Mouse (Mus musculus) intestine, embryonic 16.5 days (tissue): Measurements from ENCODE around the gene Scn2a. TPM values are rescaled to one million over a fixed set of nuclear protein-coding genes. Genes with fewer than 3 reads are reported as not detected.

ENCODE experiments used
- ATAC-seq: fragments of 200-750 bp; cut with Nextera tagmentation; 2 replicates; pipeline ENCODE4 v1.8.0; 2017; ENCODE audit warnings: moderate TSS enrichment, moderate library complexity
- H3K27ac ChIP-seq: fragments of 300-500 bp; sonication (generic); 2 replicates; pipeline ENCODE4 v1.5.1; 2014; ENCODE audit warnings: mild to moderate bottlenecking, low read length
- H3K27me3 ChIP-seq: fragments of 300-500 bp; sonication (generic); replicated peaks from 2 replicates; pipeline ENCODE4 v1.6.1; 2014; ENCODE audit warnings: low read length, control low read depth, mixed read lengths; ENCODE audit not compliant: control insufficient read depth, insufficient read depth
- H3K36me3 ChIP-seq: fragments of 300-500 bp; sonication (generic); 2 replicates; pipeline ENCODE4 v1.6.1; 2014; ENCODE audit warnings: low read length, control low read depth; ENCODE audit not compliant: control insufficient read depth, insufficient read depth
- H3K4me1 ChIP-seq: fragments of 300-500 bp; sonication (generic); 2 replicates; pipeline ENCODE4 v1.6.1; 2014; ENCODE audit warnings: low read length, control low read depth, mixed read lengths; ENCODE audit not compliant: control insufficient read depth, insufficient read depth
- H3K4me2 ChIP-seq: fragments of 300-500 bp; sonication (generic); 2 replicates; pipeline ENCODE4 v1.6.1; 2014; ENCODE audit warnings: low read depth, low read length, control low read depth
- H3K4me3 ChIP-seq: fragments of 300-500 bp; sonication (generic); 2 replicates; pipeline ENCODE4 v1.5.1; 2014; ENCODE audit warnings: mild to moderate bottlenecking, low read length
- H3K9ac ChIP-seq: fragments of 300-500 bp; sonication (generic); 2 replicates; pipeline ENCODE4 v1.6.1; 2014; ENCODE audit warnings: low read depth, low read length
- H3K9me3 ChIP-seq: fragments of 300-500 bp; sonication (generic); 2 replicates; pipeline ENCODE4 v1.6.1; 2016; ENCODE audit warnings: low read length, control low read depth; ENCODE audit not compliant: control insufficient read depth
- WGBS: fragments of 180-500 bp; shearing (Covaris S2); extraction: QIAGEN DNeasy Blood & Tissue Kit; methylation state at CpG from one replicate; pipeline ENCODE4 v1.1.7; 2014; 5-methylcytosine and 5-hydroxymethylcytosine counted together
- polyA plus RNA-seq: library from polyadenylated mRNA; unstranded; fragments of >200 nt; fragmentation: Nextera tagmentation; extraction: Ambion mirVana; gene quantifications from 2 replicates; pipeline ENCODE4 v1.2.1, GENCODE M21; 2015

Gene Scn2a
- polyA plus RNA-seq, 1 experiment from 2014 or later = 1.6 TPM

DNA sequence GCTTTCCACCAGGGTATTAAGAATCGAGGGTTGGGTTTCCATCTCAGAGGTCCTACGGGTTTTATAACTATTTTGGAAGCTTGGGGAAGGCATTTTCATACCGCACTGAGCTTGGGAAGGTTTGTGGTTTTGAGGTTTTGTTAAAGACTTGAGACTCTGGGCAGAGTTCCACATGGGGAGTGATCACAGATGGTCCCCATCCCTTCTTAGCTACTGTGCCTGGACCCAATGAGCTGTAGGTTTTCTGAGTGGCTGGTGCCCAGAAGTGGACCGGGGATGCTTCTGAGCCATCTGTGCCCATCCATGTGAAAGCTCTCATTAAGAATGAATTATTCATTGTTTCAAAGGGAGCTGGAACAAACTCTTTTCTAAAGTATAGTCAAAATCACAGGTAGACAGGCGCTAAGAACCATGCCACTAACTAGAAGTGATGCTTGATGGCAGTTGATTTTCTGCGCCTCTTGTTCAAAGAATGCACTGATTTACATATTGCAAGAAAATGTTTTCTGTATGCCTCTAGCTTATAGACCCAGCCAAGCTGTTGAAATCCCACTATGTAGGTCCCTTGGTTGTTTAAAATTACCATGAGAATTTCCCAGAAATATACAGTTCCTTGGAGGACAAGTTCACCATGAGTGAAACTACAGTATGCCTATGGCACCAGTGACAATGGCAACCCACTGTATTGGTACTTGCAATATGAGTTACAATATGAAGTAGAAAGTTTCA lies 70.0 kb downstream of the Scn2a start:
- H3K4me3 ChIP-seq = no peak overlapping the region
- no peak overlapping the region for H3K27ac ChIP-seq
- H3K27me3 ChIP-seq = no peaks in the 10 kb centered on the region
- ATAC-seq = no peak
- no peak overlapping the region for H3K4me2 ChIP-seq
- H3K9ac ChIP-seq = no peak overlapping the region
- 86% methylated on average over 6 of the region's 6 CpGs for WGBS
- H3K9me3 ChIP-seq = no peaks in the 10 kb centered on the region
- H3K36me3 ChIP-seq = no peaks in the 10 kb centered on the region
- no peaks in the 10 kb centered on the region for H3K4me1 ChIP-seq

DNA sequence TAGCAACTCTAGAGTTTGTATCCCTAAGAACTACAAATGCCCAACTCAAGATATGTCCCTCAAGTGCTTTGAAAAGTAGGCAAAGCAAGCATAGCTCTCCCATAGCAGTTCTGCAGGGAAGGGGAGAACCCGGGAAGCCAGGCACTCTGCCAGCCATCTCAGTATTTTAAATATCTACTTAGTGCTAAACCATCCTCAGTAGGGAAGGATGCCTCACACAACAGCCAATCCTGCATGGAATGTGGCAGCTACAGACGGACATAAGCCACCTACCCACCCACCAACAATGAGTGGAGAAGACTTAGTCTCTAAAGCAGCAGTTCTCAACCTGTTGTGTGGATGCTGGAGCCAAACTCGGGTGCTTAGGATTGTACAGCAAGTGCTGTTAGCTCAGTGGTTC lies 73.9 kb downstream of the Scn2a start:
- no peaks in the 10 kb centered on the region for H3K4me1 ChIP-seq
- no peak for ATAC-seq
- no peak overlapping the region for H3K4me3 ChIP-seq
- H3K9me3 ChIP-seq = no peaks in the 10 kb centered on the region
- no peak overlapping the region for H3K4me2 ChIP-seq
- no peak overlapping the region for H3K27ac ChIP-seq
- H3K36me3 ChIP-seq = no peaks in the 10 kb centered on the region
- H3K27me3 ChIP-seq = no peaks in the 10 kb centered on the region
- WGBS = 76% methylated on average over 3 of the region's 3 CpGs
- no peak overlapping the region for H3K9ac ChIP-seq

DNA sequence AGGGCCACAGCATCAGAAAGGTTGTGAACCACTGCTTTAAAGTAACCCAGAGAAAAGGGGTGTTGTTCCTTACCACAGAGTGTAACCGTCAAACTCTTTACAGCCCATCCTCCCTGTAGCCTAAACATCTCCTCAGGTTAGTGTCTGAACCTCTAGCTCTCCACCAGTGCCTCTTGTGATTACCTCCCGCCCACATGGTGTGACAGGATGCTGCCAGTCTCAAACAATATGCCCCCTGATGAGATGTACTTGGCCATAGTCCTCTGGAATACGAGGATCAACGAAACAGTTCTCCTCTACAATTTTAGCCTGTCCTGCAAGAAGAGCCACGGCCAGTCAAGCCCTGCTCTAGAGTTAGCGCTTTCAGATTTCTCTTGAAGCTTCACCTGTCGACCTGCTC lies 74.5 kb downstream of the Scn2a start:
- Histone ChIP-seq H3K27ac (no peak overlapping the region), H3K27me3 (no peaks in the 10 kb centered on the region), H3K4me2 (no peak overlapping the region), H3K9me3 (no peaks in the 10 kb centered on the region), H3K4me3 (no peak overlapping the region), H3K9ac (no peak overlapping the region), H3K4me1 (no peaks in the 10 kb centered on the region), H3K36me3 (no peaks in the 10 kb centered on the region)
- ATAC-seq = no peak
- WGBS = 83% methylated on average over 7 of the region's 7 CpGs

DNA sequence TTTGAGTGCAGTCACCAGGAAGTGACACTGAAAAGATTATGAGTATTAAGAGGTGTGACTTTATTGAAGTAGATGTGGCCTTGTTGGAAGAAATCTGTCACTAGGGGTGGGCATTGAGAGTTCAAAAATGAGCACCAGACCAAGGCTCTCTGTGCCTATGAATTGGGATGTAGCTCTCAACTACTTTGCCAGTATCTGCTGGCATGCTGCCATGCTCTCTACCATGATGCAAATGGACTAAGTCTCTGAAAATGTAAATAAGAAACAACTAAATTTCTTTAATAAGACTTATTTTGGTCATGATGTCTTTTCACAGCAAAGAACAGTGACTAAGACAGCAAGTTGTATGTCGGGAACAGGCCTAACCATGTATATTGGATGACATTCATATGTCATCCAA lies 79.7 kb downstream of the Scn2a start:
- Histone ChIP-seq H3K4me2 (no peak overlapping the region), H3K4me1 (no peaks in the 10 kb centered on the region), H3K9ac (no peak overlapping the region), H3K27me3 (no peaks in the 10 kb centered on the region), H3K36me3 (no peaks in the 10 kb centered on the region), H3K27ac (no peak overlapping the region), H3K4me3 (no peak overlapping the region), H3K9me3 (no peaks in the 10 kb centered on the region)
- 84% methylated on average over 1 of the region's 1 CpGs for WGBS
- no peak for ATAC-seq

DNA sequence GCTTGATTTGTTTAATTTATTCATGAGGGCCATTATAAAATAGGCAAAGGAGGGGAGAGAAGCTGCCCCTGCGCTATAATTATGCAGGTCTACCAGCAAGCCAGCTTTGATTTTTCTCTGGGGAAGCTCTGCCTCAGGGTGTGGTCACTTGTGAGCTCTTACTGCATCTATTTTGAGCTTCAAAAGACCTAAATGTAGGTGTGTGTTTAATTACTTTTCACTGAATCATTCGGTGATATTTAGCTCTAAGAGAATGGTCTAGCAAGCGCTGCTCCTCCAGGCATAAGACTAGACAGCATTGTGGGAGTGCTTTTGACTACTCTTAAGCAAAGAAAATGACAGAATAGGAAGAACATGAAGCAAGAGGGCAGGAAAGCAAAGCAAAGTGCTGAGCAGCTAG lies 80.6 kb downstream of the Scn2a start:
- WGBS = 83% methylated on average over 3 of the region's 3 CpGs
- ATAC-seq = no peak
- Histone ChIP-seq H3K27ac (no peak overlapping the region), H3K9ac (no peak overlapping the region), H3K4me1 (no peaks in the 10 kb centered on the region), H3K9me3 (no peaks in the 10 kb centered on the region), H3K4me2 (no peak overlapping the region), H3K4me3 (no peak overlapping the region), H3K27me3 (no peaks in the 10 kb centered on the region), H3K36me3 (no peaks in the 10 kb centered on the region)

DNA sequence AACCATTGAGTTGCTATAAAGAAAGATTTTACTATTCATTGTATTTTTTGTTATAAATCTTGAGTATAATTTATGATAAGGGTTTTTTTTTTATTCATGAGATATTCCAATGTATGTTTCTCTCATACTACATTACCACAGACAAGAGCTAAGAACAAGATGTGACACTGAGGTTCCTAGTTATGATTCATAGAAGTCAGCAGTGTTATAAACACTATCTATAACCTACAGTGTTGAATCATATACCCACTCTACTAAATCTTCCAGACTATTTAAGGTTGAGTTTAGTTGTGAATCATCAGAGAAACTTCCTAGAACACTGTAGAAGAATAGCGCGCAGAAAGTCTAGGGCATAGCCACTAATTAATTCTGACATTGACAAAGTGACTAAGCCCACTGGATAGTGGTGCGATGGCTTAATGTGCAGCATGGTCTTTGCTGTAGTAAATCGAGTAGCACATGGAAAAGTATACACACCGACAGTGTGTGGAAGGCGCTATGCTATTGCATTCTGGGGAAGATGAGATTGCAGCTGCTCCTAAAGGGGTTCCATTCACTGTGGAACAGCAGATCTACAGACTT lies 101.7 kb downstream of the Scn2a start:
- Histone ChIP-seq H3K27me3 (no peaks in the 10 kb centered on the region), H3K4me3 (no peak overlapping the region), H3K27ac (no peak overlapping the region), H3K4me1 (no peaks in the 10 kb centered on the region), H3K9ac (no peak overlapping the region), H3K4me2 (no peak overlapping the region), H3K9me3 (no peaks in the 10 kb centered on the region), H3K36me3 (no peaks in the 10 kb centered on the region)
- no peak for ATAC-seq
- 93% methylated on average over 6 of the region's 6 CpGs for WGBS

DNA sequence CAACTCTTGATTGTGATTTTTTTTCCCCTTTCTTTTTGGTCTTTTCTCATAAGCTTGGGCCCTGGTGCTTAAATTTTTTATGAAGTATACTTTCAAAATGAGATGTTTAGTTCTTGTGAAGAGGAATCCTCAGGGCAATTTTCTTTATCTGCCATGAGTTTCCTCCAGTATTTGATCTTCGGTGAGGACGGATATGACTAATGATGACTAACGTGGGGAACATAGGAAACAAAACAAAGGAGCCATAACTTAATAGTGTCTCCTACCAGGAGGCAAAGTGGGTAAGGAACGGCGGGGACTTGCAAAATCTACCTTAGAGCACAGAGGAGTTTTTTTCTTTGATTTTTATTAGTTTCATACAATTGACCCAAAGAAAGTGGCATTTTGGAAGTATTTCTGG lies 124.8 kb downstream of the Scn2a start:
- no peak overlapping the region for H3K9ac ChIP-seq
- 78% methylated on average over 5 of the region's 5 CpGs for WGBS
- H3K27ac ChIP-seq = no peak overlapping the region
- H3K27me3 ChIP-seq = no peaks in the 10 kb centered on the region
- no peak for ATAC-seq
- no peaks in the 10 kb centered on the region for H3K9me3 ChIP-seq
- no peak overlapping the region for H3K4me3 ChIP-seq
- H3K4me2 ChIP-seq = no peak overlapping the region
- no peaks in the 10 kb centered on the region for H3K36me3 ChIP-seq
- no peaks in the 10 kb centered on the region for H3K4me1 ChIP-seq

DNA sequence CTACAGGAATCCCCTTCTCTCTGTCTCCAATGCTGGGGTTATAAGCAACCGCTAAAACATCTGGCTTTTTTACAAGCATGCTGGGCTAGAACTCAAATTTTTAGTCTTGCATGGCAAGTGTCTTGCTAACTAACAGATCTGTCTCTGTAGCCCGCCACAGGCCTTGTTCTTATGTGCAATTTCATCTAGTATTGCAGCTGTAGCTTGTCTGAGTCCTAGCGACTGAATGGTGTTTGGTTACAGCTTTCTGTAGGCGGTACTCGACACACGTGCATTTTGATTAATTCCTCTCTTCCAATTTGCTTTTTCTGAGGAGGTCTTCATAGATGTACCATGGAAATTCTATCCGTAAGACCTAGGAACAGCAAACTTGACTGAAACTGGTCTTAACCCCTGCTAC lies 161.9 kb downstream of the Scn2a start:
- 66% methylated on average over 7 of the region's 7 CpGs for WGBS
- Histone ChIP-seq H3K27me3 (no peaks in the 10 kb centered on the region), H3K9me3 (no peaks in the 10 kb centered on the region), H3K9ac (no peak overlapping the region), H3K4me2 (no peak overlapping the region), H3K36me3 (no peaks in the 10 kb centered on the region), H3K4me1 (no peaks in the 10 kb centered on the region), H3K4me3 (no peak overlapping the region), H3K27ac (no peak overlapping the region)
- no peak for ATAC-seq

DNA sequence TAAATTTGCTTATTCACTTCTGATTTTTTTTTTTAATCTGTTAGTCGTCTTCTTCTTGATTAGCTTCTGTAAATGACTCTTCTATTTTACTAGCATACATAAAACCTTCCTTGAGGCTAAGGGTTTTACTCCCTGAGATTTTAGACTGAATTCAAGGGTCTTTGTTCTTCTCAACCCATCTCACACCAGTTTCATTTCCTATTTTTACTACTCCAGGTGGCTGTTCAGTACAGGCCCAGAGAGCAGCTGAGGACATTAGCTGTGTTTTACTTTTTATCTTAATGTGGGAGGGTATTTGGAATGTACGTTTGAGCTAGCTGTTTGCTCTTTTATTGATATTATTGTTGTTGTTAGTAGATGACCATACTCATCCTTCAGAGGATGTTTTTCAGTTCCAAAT lies 162.8 kb downstream of the Scn2a start:
- Histone ChIP-seq H3K9ac (no peak overlapping the region), H3K36me3 (no peaks in the 10 kb centered on the region), H3K27ac (no peak overlapping the region), H3K4me3 (no peak overlapping the region), H3K4me1 (no peaks in the 10 kb centered on the region), H3K4me2 (no peak overlapping the region), H3K27me3 (no peaks in the 10 kb centered on the region), H3K9me3 (no peaks in the 10 kb centered on the region)
- ATAC-seq = no peak
- 75% methylated on average over 2 of the region's 2 CpGs for WGBS

DNA sequence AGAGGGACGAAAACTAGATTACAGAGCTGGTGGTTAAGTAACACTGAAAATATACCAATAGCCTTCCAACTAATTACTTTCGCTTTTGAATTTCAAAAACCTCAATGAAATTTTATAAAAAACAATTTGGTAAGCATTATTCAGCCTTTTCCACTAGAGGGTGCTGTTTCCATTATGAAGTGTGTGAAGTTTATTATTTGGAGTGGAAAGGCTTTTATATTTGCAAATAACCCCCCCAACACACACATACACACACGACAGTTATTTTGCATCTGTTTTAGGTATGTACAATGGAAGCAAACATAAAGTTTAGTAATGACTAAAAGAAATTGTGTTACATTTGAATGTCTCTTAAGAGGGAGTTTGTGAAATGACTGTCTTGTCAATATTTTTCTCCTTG lies 171.9 kb downstream of the Scn2a start:
- Histone ChIP-seq H3K4me3 (no peak overlapping the region), H3K27me3 (no peaks in the 10 kb centered on the region), H3K4me1 (no peaks in the 10 kb centered on the region), H3K27ac (no peak overlapping the region), H3K9ac (no peak overlapping the region), H3K36me3 (no peaks in the 10 kb centered on the region), H3K9me3 (peaks cover 3% of the 10 kb centered on the region; the same call in 1 of the 2 replicates), H3K4me2 (no peak overlapping the region)
- WGBS = 26% methylated on average over 3 of the region's 3 CpGs
- no peak for ATAC-seq
